Mouse (Mus musculus): Measurements from ENCODE around the gene Akap2.

Akap2 gene

GRCm38 (mm10) chr4:57908860-57909259, 191.4 kb downstream of the Akap2 start:
- no peak for DNase-seq (ENCODE audit: low read depth, low spot score)

GRCm38 (mm10) chr4:57913021-57913420, 195.6 kb downstream of the Akap2 start:
- DNase-seq (ENCODE audit: low read depth, low spot score), result no peak

GRCm38 (mm10) chr4:57914193-57915190, 197.0 kb downstream of the Akap2 start:
- DNase-seq (ENCODE audit: low read depth, low spot score), result no peak

- no peak for DNase-seq (ENCODE audit: low read depth, low spot score)
Observed at GRCm38 (mm10) chr4:57915216-57915965, 197.9 kb downstream of the Akap2 start.

GRCm38 (mm10) chr4:57916201-57916661, 198.8 kb downstream of the Akap2 start, which contains the start of gene D630039A03Rik:
Gene D630039A03Rik (minus strand): TSS chr4:57916297.
- DNase-seq (ENCODE audit: low read depth, low spot score), result no peak

GRCm38 (mm10) chr4:57916711-57917110, 199.3 kb downstream of the Akap2 start:
- DNase-seq (ENCODE audit: low read depth, low spot score), result no peak

GRCm38 (mm10) chr4:57919494-57920423, 202.3 kb downstream of the Akap2 start:
- DNase-seq (ENCODE audit: low read depth, low spot score), result no peak

GRCm38 (mm10) chr4:57920522-57920921, 203.1 kb downstream of the Akap2 start:
- no peak for DNase-seq (ENCODE audit: low read depth, low spot score)

- no peak for DNase-seq (ENCODE audit: low read depth, low spot score)
Observed at GRCm38 (mm10) chr4:57922171-57922570, 204.7 kb downstream of the Akap2 start.

- DNase-seq (ENCODE audit: low read depth, low spot score), result no peak
Observed at GRCm38 (mm10) chr4:57924556-57925071, 207.2 kb downstream of the Akap2 start.

- no peak for DNase-seq (ENCODE audit: low read depth, low spot score)
Observed at GRCm38 (mm10) chr4:57927464-57928205, 210.2 kb downstream of the Akap2 start.

GRCm38 (mm10) chr4:57930559-57931170, 213.2 kb downstream of the Akap2 start:
- DNase-seq (ENCODE audit: low read depth, low spot score), result no peak

- no peak for DNase-seq (ENCODE audit: low read depth, low spot score)
Observed at GRCm38 (mm10) chr4:57934181-57934580, 216.7 kb downstream of the Akap2 start.

- no peak for DNase-seq (ENCODE audit: low read depth, low spot score)
Observed at GRCm38 (mm10) chr4:57937292-57937691, 219.8 kb downstream of the Akap2 start.

GRCm38 (mm10) chr4:57940631-57941030, 223.2 kb downstream of the Akap2 start:
- no peak for DNase-seq (ENCODE audit: low read depth, low spot score)

- no peak for DNase-seq (ENCODE audit: low read depth, low spot score)
Observed at GRCm38 (mm10) chr4:57942892-57943291, 225.4 kb downstream of the Akap2 start.

All from retina, adult 2 months (tissue).